Mouse (Mus musculus): ENCODE data around the gene Fgfr2. TPM values are rescaled to one million over a fixed set of nuclear protein-coding genes. Genes with fewer than 3 reads are reported as not detected.
A peak's percentile ranks its signal among the peaks of the same experiment; 100 is the strongest.
"Not testable (repeated sequence)": the region's sequence is repeated elsewhere in the genome, so short reads cannot be mapped to it uniquely, and the experiment has no call there.

Fgfr2 gene
- polyA plus RNA-seq, 1 experiment, result 14.7 TPM

DNA sequence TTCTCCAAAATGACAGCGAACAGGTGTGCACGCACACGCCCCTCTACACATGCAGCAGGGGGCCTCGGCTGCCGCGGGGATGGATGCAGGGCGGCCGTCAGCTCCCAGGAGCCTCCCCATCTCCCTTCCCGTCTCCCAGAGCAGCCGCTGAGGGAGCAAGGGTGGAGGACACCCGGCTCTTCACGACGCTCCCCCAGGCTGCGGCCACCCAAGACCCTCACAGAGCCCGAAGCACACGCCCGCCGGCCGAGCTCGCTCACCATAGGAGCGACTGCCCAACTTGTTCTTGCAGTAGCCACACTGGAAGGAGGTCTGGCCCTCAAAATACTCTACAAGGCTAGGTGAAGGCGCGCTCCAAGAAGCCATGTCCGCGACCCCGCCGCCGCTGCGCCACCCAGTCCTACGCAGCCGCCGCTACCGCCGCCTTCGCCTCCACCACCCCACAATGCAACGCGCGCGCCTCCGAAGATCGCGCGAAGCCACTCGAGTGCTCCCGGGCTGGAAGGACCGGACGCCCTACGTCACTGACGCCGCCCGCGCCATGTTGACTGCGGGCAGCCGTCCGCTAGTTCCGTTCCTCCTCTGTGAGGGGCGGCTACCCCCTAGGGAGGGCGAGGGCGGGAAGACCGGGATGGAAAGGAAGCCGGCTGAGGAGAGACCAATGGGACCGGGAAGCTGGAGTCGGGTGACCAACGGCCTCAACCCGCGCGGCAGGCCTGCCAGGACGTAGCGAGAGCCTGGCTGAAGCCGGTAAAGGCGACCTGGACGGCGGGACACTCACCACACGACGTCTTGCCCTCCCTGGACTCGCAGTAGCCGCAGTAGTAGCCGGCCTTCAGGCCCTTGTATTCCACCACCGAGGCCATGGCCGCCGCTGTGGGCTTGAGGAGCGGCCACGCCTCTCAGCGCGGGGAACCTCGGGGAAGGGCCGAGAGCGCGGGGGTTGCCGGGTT is 2603.8 kb downstream of the Fgfr2 start:
- WGBS, result under 1% methylated on average over 90 of the region's 90 CpGs
- peak; percentile 75 for TF ChIP-seq POLR2A (IDR thresholded peaks at IDR 0.05; ENCODE audit: low read depth, low read length)
- no peak for TF ChIP-seq CTCF (IDR thresholded peaks at IDR 0.05; ENCODE audit: extremely low read depth, insufficient read length, insufficient replicate concordance, low read depth, low read length)
- Histone ChIP-seq H3K4me3 (ENCODE audit: low read depth, low read length) (peak overlapping the region; percentile 86), H3K4me1 (ENCODE audit: control insufficient read depth, insufficient read depth, insufficient read length, low read length) (peaks cover 5% of the 10 kb centered on the region; the same call in 1 of the 2 replicates), H3K36me3 (ENCODE audit: control insufficient read depth, insufficient read depth, low read length) (no peaks in the 10 kb centered on the region), H3K27ac (ENCODE audit: insufficient read depth, low read depth, low read length) (peak overlapping the region; percentile 88), H3K27me3 (ENCODE audit: control insufficient read depth, insufficient read depth, low read length) (no peaks in the 10 kb centered on the region)

DNA sequence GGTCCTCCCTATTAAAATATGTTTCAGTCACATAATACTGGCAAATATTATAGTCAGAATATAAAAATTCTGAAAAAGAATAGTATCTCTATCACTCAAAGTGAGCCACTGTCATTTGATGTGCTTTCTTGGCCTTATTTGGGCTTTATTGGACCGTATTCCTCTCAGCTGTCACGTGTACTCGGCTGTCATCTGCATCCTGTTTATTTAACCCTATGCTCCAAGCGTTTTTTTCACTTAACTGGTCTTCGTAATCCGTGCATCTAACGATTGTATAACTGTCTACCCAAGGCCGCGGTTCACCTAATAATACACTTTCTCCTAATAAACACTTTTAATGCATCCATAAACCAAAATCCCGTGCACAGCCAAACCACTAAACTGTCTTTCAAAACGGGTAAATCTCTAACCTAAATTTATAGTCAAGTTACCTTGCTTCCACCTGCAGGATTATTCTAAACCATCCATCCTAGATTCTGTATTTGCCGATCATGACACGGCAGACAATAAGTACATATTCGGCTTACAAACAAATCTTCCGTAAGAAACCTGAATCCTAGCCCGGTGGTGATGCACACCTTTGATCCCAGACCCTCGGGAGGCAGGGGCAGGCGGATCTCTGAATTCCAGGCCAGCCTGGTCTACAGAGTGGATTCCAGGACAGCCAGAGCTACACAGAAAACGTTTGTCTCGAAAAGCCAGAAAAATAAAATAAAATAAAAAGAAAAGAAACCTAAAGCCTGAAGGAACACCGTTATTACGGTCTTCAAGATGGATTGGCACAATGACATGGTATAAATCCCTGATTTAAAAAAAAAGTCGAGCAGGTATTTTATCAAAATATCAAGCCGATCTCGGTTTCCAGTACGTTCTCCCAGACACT is 2604.7 kb downstream of the Fgfr2 start:
- Histone ChIP-seq H3K27me3 (ENCODE audit: control insufficient read depth, insufficient read depth, low read length) (no peaks in the 10 kb centered on the region), H3K36me3 (ENCODE audit: control insufficient read depth, insufficient read depth, low read length) (no peaks in the 10 kb centered on the region), H3K4me3 (ENCODE audit: low read depth, low read length) (peak overlapping the region; percentile 86), H3K4me1 (ENCODE audit: control insufficient read depth, insufficient read depth, insufficient read length, low read length) (peaks cover 5% of the 10 kb centered on the region; the same call in 1 of the 2 replicates), H3K27ac (ENCODE audit: insufficient read depth, low read depth, low read length) (no peak overlapping the region)
- 18% methylated on average over 26 of the region's 26 CpGs for WGBS
- no peak for TF ChIP-seq CTCF (IDR thresholded peaks at IDR 0.05; ENCODE audit: extremely low read depth, insufficient read length, insufficient replicate concordance, low read depth, low read length)
- no peak for TF ChIP-seq POLR2A (IDR thresholded peaks at IDR 0.05; ENCODE audit: low read depth, low read length)

DNA sequence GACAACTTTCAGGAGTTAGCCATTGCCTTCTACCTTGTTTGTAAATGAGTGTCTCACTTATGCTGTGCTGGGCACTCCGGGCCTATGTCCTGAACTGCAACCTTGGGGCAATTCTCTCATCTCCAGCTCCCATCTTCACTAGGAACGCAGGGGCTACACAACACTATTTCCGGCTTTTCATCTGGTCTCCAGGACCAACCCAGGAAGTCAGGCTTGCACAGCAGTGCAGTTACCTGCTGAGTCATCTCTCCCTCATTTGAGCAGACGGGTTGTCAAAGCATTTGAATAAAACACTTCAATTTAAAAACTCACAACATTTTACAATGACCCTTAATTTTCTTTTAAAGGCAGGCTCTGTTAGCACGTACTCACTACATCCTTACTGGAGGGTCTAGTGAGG is 2612.9 kb downstream of the Fgfr2 start:
- Histone ChIP-seq H3K4me1 (ENCODE audit: control insufficient read depth, insufficient read depth, insufficient read length, low read length) (no peaks in the 10 kb centered on the region), H3K27ac (ENCODE audit: insufficient read depth, low read depth, low read length) (no peak overlapping the region), H3K36me3 (ENCODE audit: control insufficient read depth, insufficient read depth, low read length) (peaks cover 38% of the 10 kb centered on the region), H3K27me3 (ENCODE audit: control insufficient read depth, insufficient read depth, low read length) (no peaks in the 10 kb centered on the region), H3K4me3 (ENCODE audit: low read depth, low read length) (no peak overlapping the region)
- WGBS, result 92% methylated on average over 5 of the region's 5 CpGs
- TF ChIP-seq CTCF (IDR thresholded peaks at IDR 0.05; ENCODE audit: extremely low read depth, insufficient read length, insufficient replicate concordance, low read depth, low read length), result no peak
- no peak for TF ChIP-seq POLR2A (IDR thresholded peaks at IDR 0.05; ENCODE audit: low read depth, low read length)

DNA sequence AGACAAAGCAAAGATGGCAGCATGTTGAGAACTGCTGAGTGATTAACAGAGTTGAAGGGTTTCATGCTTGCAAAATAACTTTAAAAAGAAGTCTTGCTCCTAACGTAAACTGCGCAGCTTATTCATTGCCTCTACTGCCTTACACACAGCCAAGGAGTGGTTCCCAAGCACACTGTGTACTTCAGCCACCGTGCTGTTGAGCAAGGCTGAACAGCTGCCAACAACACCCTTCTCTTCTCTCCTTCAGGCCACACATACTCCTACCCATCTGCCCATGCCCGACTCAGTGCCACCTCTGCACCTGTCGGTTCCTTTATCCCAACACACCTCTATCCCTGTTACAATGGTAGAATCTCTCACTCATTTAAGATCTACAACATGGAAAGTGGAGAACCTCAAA is 2620.1 kb downstream of the Fgfr2 start:
- Histone ChIP-seq H3K4me1 (ENCODE audit: control insufficient read depth, insufficient read depth, insufficient read length, low read length) (no peaks in the 10 kb centered on the region), H3K4me3 (ENCODE audit: low read depth, low read length) (no peak overlapping the region), H3K27me3 (ENCODE audit: control insufficient read depth, insufficient read depth, low read length) (no peaks in the 10 kb centered on the region), H3K27ac (ENCODE audit: insufficient read depth, low read depth, low read length) (no peak overlapping the region), H3K36me3 (ENCODE audit: control insufficient read depth, insufficient read depth, low read length) (peaks cover 37% of the 10 kb centered on the region)
- WGBS, result 90% methylated on average over 5 of the region's 5 CpGs
- no peak for TF ChIP-seq CTCF (IDR thresholded peaks at IDR 0.05; ENCODE audit: extremely low read depth, insufficient read length, insufficient replicate concordance, low read depth, low read length)
- TF ChIP-seq POLR2A (IDR thresholded peaks at IDR 0.05; ENCODE audit: low read depth, low read length), result no peak

DNA sequence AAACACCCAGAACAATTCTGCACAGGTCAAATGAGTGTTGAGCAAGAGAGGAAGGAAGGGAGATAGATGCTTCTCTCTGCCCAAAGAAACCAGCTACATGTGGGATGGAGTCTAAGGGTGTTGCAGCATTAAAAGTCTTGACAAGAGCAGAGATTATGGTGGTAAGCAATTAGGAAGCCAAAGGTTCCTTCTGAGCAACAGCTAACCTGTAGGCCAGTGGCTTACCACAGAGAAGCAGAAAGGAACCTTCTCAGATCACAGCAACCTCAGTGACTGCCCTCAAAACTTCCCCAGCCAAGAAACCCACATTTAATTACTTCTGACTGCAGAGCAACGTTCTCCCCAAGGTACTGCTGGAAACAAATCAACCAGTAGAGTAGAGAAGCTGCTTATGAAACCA is 2621.7 kb downstream of the Fgfr2 start:
- H3K4me3 ChIP-seq (ENCODE audit: low read depth, low read length), result no peak overlapping the region
- H3K27ac ChIP-seq (ENCODE audit: insufficient read depth, low read depth, low read length), result no peak overlapping the region
- no peak for TF ChIP-seq CTCF (IDR thresholded peaks at IDR 0.05; ENCODE audit: extremely low read depth, insufficient read length, insufficient replicate concordance, low read depth, low read length)
- no peak for TF ChIP-seq POLR2A (IDR thresholded peaks at IDR 0.05; ENCODE audit: low read depth, low read length)
- 63% methylated on average over 1 of the region's 1 CpGs for WGBS
- H3K4me1 ChIP-seq (ENCODE audit: control insufficient read depth, insufficient read depth, insufficient read length, low read length), result no peaks in the 10 kb centered on the region
- H3K36me3 ChIP-seq (ENCODE audit: control insufficient read depth, insufficient read depth, low read length), result peaks cover 30% of the 10 kb centered on the region
- no peaks in the 10 kb centered on the region for H3K27me3 ChIP-seq (ENCODE audit: control insufficient read depth, insufficient read depth, low read length)

- H3K27me3 ChIP-seq (ENCODE audit: control insufficient read depth, insufficient read depth, low read length), result no peaks in the 10 kb centered on the region
- H3K27ac ChIP-seq (ENCODE audit: insufficient read depth, low read depth, low read length), result no peak overlapping the region
- 75% methylated on average over 3 of the region's 3 CpGs for WGBS
- TF ChIP-seq CTCF (IDR thresholded peaks at IDR 0.05; ENCODE audit: extremely low read depth, insufficient read length, insufficient replicate concordance, low read depth, low read length) (no peak), POLR2A (IDR thresholded peaks at IDR 0.05; ENCODE audit: low read depth, low read length) (no peak)
- peaks cover 12% of the 10 kb centered on the region for H3K36me3 ChIP-seq (ENCODE audit: control insufficient read depth, insufficient read depth, low read length)
- no peak overlapping the region for H3K4me3 ChIP-seq (ENCODE audit: low read depth, low read length)
- H3K4me1 ChIP-seq (ENCODE audit: control insufficient read depth, insufficient read depth, insufficient read length, low read length), result no peaks in the 10 kb centered on the region
Observed at GRCm38 (mm10) chr7:130493346-130493745, 2629.8 kb downstream of the Fgfr2 start.

DNA sequence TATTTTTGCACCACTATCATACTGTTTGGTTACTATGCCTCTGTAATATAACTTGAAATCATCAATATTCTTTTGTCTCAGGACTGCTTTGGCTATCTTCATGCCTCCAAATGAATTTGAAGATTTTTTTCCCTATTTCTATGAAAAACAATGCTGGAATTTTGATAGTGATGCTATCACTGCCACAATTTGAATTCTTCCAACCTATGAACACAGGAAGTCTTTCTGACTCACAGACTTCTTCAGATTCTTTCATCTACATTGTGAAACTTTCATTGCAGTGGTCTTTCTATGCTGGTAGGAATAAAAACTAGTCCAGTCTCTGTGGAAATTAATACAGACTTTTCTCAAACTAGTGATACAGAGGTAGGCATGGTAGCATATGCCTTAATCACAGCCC is 2631.1 kb downstream of the Fgfr2 start:
- H3K36me3 ChIP-seq (ENCODE audit: control insufficient read depth, insufficient read depth, low read length), result peaks cover 10% of the 10 kb centered on the region
- H3K4me1 ChIP-seq (ENCODE audit: control insufficient read depth, insufficient read depth, insufficient read length, low read length), result no peaks in the 10 kb centered on the region
- H3K4me3 ChIP-seq (ENCODE audit: low read depth, low read length), result no peak overlapping the region
- H3K27ac ChIP-seq (ENCODE audit: insufficient read depth, low read depth, low read length), result no peak overlapping the region
- TF ChIP-seq CTCF (IDR thresholded peaks at IDR 0.05; ENCODE audit: extremely low read depth, insufficient read length, insufficient replicate concordance, low read depth, low read length) (no peak), POLR2A (IDR thresholded peaks at IDR 0.05; ENCODE audit: low read depth, low read length) (no peak)
- H3K27me3 ChIP-seq (ENCODE audit: control insufficient read depth, insufficient read depth, low read length), result no peaks in the 10 kb centered on the region

DNA sequence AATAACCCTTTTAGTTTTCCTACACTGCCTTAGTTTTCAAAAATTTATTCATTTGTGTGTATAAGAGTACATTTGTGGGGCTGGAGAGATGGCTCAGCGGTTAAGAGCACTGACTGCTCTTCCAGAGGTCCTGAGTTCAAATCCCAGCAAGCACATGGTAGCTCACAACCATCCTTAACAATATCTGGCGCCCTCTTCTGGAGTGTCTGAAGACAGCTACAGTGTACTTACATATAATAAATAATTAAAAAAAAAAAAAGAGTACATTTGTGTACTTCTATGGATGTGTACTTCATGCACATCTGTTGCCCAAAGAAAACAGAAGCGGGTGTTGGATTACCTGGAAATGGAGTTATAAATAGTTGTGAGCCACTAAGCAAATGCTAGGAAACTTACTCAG is 2644.1 kb downstream of the Fgfr2 start:
- H3K4me1 ChIP-seq (ENCODE audit: control insufficient read depth, insufficient read depth, insufficient read length, low read length); H3K27me3 ChIP-seq (ENCODE audit: control insufficient read depth, insufficient read depth, low read length); H3K27ac ChIP-seq (ENCODE audit: insufficient read depth, low read depth, low read length); H3K4me3 ChIP-seq (ENCODE audit: low read depth, low read length): not testable (repeated sequence)
- 91% methylated on average over 3 of the region's 3 CpGs for WGBS
- H3K36me3 ChIP-seq (ENCODE audit: control insufficient read depth, insufficient read depth, low read length), result peaks cover 12% of the 10 kb centered on the region

Measured in small intestine, adult 2 months (tissue).